Mouse (Mus musculus): ENCODE measurements around the gene Tst. TPM values are rescaled to one million over a fixed set of nuclear protein-coding genes. Genes with fewer than 3 reads are reported as not detected.

Tst gene
- total and polyA plus RNA-seq, 3 experiments: 0.93 to 4.3 (median 1.8) TPM

DNA sequence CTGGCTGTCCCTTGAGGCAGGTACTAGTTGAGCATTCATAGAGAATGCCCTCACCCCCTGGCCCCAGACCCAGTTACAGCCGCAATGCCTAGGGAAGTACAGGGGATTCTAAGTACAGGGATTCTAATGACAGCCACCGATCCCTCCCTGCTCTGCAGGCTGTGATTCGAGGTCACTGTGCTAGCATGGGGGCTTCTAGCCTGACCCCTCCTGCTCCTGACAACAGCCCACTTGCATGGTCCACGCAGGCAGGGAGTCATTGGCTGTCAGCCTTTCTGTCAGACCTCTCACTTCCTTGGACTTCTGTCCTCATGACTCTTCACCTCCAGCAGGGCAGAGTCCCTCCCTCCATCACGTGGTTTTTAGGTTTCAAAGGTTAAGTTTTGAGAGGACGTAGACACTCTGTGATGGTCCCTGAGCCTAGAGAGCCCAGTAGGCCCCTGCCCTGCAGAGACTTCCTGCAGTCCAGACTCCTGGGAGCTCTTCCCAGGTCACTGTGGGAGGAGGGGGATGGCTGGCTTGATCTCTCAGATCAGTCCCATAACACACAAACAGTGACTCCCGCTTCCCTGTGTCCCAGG is 25.9 kb upstream of the Tst start:
- TF ChIP-seq CTCF (IDR thresholded peaks at IDR 0.05; ENCODE audit: low read depth, low read length) (no peak), GATA1 (IDR thresholded peaks at IDR 0.05; ENCODE audit: borderline replicate concordance, low read length) (no peak), POLR2AphosphoS5 (IDR thresholded peaks at IDR 0.05; ENCODE audit: insufficient replicate concordance, low read depth, low read length) (no peak), TAL1 (conservative IDR thresholded peaks at IDR 0.05; ENCODE audit: low read depth, low read length) (no peak), GATA2 (IDR thresholded peaks at IDR 0.05; ENCODE audit: borderline replicate concordance, low read depth, low read length) (no peak)
- DNase-seq (ENCODE audit: low spot score) (no peak), ATAC-seq (ENCODE audit: extremely low read depth, insufficient number of reproducible peaks, low FRiP score, poor library complexity, severe bottlenecking) (no peak)
- H3K36me3 ChIP-seq (replicated peaks): no peaks in the 10 kb centered on the region
- no peaks in the 10 kb centered on the region for H3K9me3 ChIP-seq (replicated peaks)
- H3K4me3 ChIP-seq (ENCODE audit: low read depth, low read length): no peak overlapping the region
- H3K4me1 ChIP-seq (ENCODE audit: insufficient read depth, low read depth, low read length): peaks cover 19% of the 10 kb centered on the region
- peaks cover 97% of the 10 kb centered on the region for H3K27me3 ChIP-seq (ENCODE audit: insufficient read depth, low read length)

DNA sequence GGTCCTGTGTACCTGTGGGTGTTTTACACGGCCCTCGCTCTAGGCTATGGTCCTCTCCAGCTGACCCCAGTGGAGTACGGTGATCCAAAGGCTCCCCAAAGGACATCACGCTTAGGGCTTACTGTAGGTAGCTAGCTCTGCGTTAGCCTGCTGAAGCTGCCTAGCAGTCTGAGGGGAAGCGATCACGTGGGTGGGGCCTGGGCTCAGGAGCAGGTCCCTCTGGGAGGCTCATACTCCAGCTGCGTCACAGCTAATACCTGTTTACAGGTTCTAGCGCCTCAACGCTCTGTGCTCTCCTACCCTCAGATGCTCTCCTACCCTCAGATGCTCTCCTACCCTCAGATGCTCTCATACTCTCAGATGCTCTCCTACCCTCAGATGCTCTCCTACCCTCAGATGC is 25.2 kb upstream of the Tst start:
- Histone ChIP-seq H3K4me1 (ENCODE audit: insufficient read depth, low read depth, low read length) (peaks cover 15% of the 10 kb centered on the region; the same call in 1 of the 2 replicates), H3K27me3 (ENCODE audit: insufficient read depth, low read length) (peaks cover 96% of the 10 kb centered on the region), H3K36me3 (replicated peaks) (no peaks in the 10 kb centered on the region), H3K9me3 (replicated peaks) (no peaks in the 10 kb centered on the region), H3K4me3 (ENCODE audit: low read depth, low read length) (no peak overlapping the region)
- no peak for DNase-seq (ENCODE audit: low spot score)
- no peak for ATAC-seq (ENCODE audit: extremely low read depth, insufficient number of reproducible peaks, low FRiP score, poor library complexity, severe bottlenecking)
- TF ChIP-seq GATA1 (IDR thresholded peaks at IDR 0.05; ENCODE audit: borderline replicate concordance, low read length) (no peak), POLR2AphosphoS5 (IDR thresholded peaks at IDR 0.05; ENCODE audit: insufficient replicate concordance, low read depth, low read length) (no peak), TAL1 (conservative IDR thresholded peaks at IDR 0.05; ENCODE audit: low read depth, low read length) (no peak), GATA2 (IDR thresholded peaks at IDR 0.05; ENCODE audit: borderline replicate concordance, low read depth, low read length) (no peak), CTCF (IDR thresholded peaks at IDR 0.05; ENCODE audit: low read depth, low read length) (no peak)

DNA sequence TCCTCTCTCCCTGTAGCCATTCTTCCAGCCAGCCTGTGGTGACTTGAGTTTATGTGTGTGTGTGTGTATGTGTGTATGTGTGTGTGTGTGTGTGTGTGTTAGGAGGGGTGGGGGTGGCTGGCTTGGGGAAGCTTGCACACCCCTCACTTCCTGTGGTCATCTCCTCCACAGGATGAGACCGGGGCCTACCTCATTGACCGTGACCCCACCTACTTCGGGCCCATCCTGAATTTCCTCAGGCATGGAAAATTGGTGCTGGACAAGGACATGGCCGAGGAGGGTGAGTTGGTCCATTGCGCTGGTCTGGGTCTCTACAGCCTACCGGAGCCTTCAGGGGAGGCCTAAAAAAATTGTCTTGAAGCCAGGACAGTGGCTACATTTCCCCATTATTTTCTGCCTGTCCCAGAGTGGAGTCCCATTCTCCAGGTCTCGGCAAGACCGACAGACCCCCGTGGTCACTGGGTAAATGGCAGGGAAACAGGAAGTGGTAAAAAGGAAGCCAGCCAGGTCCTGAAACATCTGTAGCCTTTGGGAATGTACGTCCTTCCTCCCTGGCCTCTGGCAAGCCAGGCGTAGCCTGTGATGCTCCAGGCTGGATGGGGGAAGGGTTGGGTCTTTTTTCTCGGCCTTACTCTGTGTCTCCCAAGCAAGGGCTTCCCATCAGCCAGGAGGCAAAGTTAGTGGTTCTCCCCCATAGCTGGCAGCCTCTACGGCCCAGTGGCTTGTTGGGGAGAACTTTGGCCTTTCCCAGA is 24.3 kb upstream of the Tst start:
- ATAC-seq (ENCODE audit: extremely low read depth, insufficient number of reproducible peaks, low FRiP score, poor library complexity, severe bottlenecking): no peak
- Histone ChIP-seq H3K36me3 (replicated peaks) (no peaks in the 10 kb centered on the region), H3K9me3 (replicated peaks) (no peaks in the 10 kb centered on the region), H3K4me1 (ENCODE audit: insufficient read depth, low read depth, low read length) (peaks cover 7% of the 10 kb centered on the region; the same call in 1 of the 2 replicates), H3K4me3 (ENCODE audit: low read depth, low read length) (no peak overlapping the region), H3K27me3 (ENCODE audit: insufficient read depth, low read length) (peaks cover 90% of the 10 kb centered on the region)
- no peak for DNase-seq (ENCODE audit: low spot score)
- TF ChIP-seq GATA1 (IDR thresholded peaks at IDR 0.05; ENCODE audit: borderline replicate concordance, low read length): no peak
- TF ChIP-seq GATA2 (IDR thresholded peaks at IDR 0.05; ENCODE audit: borderline replicate concordance, low read depth, low read length): no peak
- TF ChIP-seq TAL1 (conservative IDR thresholded peaks at IDR 0.05; ENCODE audit: low read depth, low read length): no peak
- TF ChIP-seq POLR2AphosphoS5 (IDR thresholded peaks at IDR 0.05; ENCODE audit: insufficient replicate concordance, low read depth, low read length): no peak
- no peak for TF ChIP-seq CTCF (IDR thresholded peaks at IDR 0.05; ENCODE audit: low read depth, low read length)

DNA sequence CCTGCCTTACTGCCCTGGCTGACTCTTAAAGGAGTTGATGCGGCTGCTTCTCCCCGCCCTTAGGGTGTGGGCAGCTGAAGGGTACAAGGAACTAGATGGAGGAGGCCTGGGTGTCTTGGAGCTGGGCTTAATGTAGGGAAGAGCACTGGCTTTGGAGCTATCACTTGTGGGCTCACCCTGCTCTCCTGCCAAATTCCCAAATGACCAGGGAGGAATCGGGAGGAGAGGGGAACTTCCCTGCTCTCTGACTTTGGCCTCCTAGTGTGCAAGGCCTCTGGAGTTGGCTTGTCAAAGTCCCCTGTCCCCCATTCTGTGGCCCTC is 23.4 kb upstream of the Tst start:
- DNase-seq (ENCODE audit: low spot score) (no peak), ATAC-seq (ENCODE audit: extremely low read depth, insufficient number of reproducible peaks, low FRiP score, poor library complexity, severe bottlenecking) (no peak)
- H3K9me3 ChIP-seq (replicated peaks): no peaks in the 10 kb centered on the region
- peaks cover 11% of the 10 kb centered on the region; the same call in 1 of the 2 replicates for H3K4me1 ChIP-seq (ENCODE audit: insufficient read depth, low read depth, low read length)
- TF ChIP-seq TAL1 (conservative IDR thresholded peaks at IDR 0.05; ENCODE audit: low read depth, low read length) (no peak), GATA1 (IDR thresholded peaks at IDR 0.05; ENCODE audit: borderline replicate concordance, low read length) (no peak), CTCF (IDR thresholded peaks at IDR 0.05; ENCODE audit: low read depth, low read length) (no peak), GATA2 (IDR thresholded peaks at IDR 0.05; ENCODE audit: borderline replicate concordance, low read depth, low read length) (no peak), POLR2AphosphoS5 (IDR thresholded peaks at IDR 0.05; ENCODE audit: insufficient replicate concordance, low read depth, low read length) (no peak)
- peaks cover 90% of the 10 kb centered on the region for H3K27me3 ChIP-seq (ENCODE audit: insufficient read depth, low read length)
- H3K36me3 ChIP-seq (replicated peaks): no peaks in the 10 kb centered on the region
- H3K4me3 ChIP-seq (ENCODE audit: low read depth, low read length): no peak overlapping the region

DNA sequence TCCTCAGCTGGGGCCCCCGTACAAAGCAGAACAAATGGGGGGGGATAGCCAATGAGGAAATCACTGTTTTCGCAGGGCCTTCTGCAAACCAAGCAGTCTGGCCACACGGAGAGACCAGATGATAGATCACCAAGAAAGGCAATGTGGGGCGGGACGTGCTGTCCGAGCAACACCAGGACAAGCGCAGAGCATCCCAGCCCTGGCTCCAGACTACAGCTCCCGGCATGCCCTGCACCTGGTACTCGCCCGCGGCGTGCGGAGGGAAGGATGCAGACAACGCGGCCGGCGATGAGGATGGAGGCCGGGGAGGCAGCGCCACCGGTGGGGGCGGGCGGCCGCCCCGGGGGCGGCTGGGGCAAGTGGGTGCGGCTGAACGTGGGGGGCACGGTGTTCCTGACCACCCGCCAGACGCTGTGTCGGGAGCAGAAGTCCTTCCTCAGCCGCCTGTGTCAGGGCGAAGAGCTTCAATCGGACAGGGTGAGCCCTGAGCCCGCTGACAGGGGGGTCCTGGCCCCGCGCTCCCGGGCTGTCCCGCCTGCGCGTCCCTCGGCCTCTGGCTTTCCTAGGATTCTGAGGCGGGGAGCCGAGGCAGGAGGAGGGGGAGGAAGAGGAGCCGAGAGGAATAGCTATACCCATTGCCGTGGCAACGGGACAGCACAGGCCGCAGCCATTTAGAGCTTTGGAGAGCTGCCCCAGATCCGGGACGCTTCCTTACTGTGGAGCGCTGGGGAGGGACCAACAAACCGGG is 22.9 kb upstream of the Tst start, which contains the start of gene Kctd17:
Kctd17 (plus strand) TSS at position 174 of the 748 bp plus-strand sequence.
- TF ChIP-seq CTCF (IDR thresholded peaks at IDR 0.05; ENCODE audit: low read depth, low read length): no peak
- no peak for TF ChIP-seq TAL1 (conservative IDR thresholded peaks at IDR 0.05; ENCODE audit: low read depth, low read length)
- no peak for TF ChIP-seq GATA2 (IDR thresholded peaks at IDR 0.05; ENCODE audit: borderline replicate concordance, low read depth, low read length)
- DNase-seq (ENCODE audit: low spot score): no peak
- Histone ChIP-seq H3K36me3 (replicated peaks) (no peaks in the 10 kb centered on the region), H3K27me3 (ENCODE audit: insufficient read depth, low read length) (peaks cover 89% of the 10 kb centered on the region), H3K9me3 (replicated peaks) (no peaks in the 10 kb centered on the region), H3K4me1 (ENCODE audit: insufficient read depth, low read depth, low read length) (peaks cover 11% of the 10 kb centered on the region; the same call in 1 of the 2 replicates), H3K4me3 (ENCODE audit: low read depth, low read length) (no peak within 1 kb of the TSS)
- ATAC-seq (ENCODE audit: extremely low read depth, insufficient number of reproducible peaks, low FRiP score, poor library complexity, severe bottlenecking): no peak

DNA sequence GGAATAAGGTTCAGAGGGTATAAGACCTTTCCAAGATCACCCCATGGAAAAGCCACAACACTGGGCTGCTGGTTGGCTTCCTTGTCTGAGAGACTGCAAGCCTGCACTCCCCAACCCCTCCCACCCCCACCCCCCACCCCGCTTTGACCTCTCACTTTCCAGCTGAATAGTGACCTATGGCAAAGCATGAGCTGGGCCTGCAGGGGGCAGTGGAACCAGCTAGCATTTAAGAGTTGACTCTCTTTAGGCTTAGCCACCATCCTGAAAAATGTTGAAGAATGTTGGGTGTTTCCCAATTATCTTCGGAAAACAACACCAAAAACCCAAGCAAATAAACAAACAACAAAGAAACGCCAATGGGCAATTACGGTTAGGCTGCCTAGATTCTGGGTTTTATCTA is 19.5 kb upstream of the Tst start:
- peaks cover 16% of the 10 kb centered on the region for H3K4me1 ChIP-seq (ENCODE audit: insufficient read depth, low read depth, low read length)
- ATAC-seq (ENCODE audit: extremely low read depth, insufficient number of reproducible peaks, low FRiP score, poor library complexity, severe bottlenecking): no peak

More for the DNA sequence above, 19.5 kb upstream of the Tst start:
- no peak for DNase-seq (ENCODE audit: low spot score)
- TF ChIP-seq TAL1 (conservative IDR thresholded peaks at IDR 0.05; ENCODE audit: low read depth, low read length) (no peak), POLR2AphosphoS5 (IDR thresholded peaks at IDR 0.05; ENCODE audit: insufficient replicate concordance, low read depth, low read length) (no peak), GATA1 (IDR thresholded peaks at IDR 0.05; ENCODE audit: borderline replicate concordance, low read length) (no peak), CTCF (IDR thresholded peaks at IDR 0.05; ENCODE audit: low read depth, low read length) (no peak), GATA2 (IDR thresholded peaks at IDR 0.05; ENCODE audit: borderline replicate concordance, low read depth, low read length) (no peak)
- Histone ChIP-seq H3K9me3 (replicated peaks) (no peaks in the 10 kb centered on the region), H3K27me3 (ENCODE audit: insufficient read depth, low read length) (peaks cover 83% of the 10 kb centered on the region), H3K4me3 (ENCODE audit: low read depth, low read length) (no peak overlapping the region), H3K36me3 (replicated peaks) (no peaks in the 10 kb centered on the region)

All from G1E (cell line).